Mouse (Mus musculus) E14TG2a.4 (cell line): ENCODE data around the gene Tmem145.
"Not testable (repeated sequence)": the region's sequence is repeated elsewhere in the genome, so short reads cannot be mapped to it uniquely, and the experiment has no call there.

Source experiments
- H3K27me3 ChIP-seq: 2 replicates; pipeline ENCODE4 v1.6.1; 2014; ENCODE audit warnings: low read length, control low read depth; ENCODE audit not compliant: insufficient read depth
- H3K36me3 ChIP-seq: 2 replicates; pipeline ENCODE4 v1.6.1; 2014; ENCODE audit warnings: low read length, control low read depth; ENCODE audit not compliant: insufficient read depth
- H3K4me1 ChIP-seq: replicated peaks from 2 replicates; pipeline ENCODE4 v1.6.1; 2014; ENCODE audit warnings: low read depth, low read length, control low read depth
- H3K4me3 ChIP-seq: replicated peaks from 2 replicates; pipeline ENCODE4 v1.5.1; 2014; ENCODE audit warnings: mild to moderate bottlenecking, low read length
- H3K9me3 ChIP-seq: 2 replicates; pipeline ENCODE4 v1.6.1; 2014; ENCODE audit warnings: low read length, control low read depth
- CTCF ChIP-seq: conservative IDR thresholded peaks from 2 replicates; pipeline ENCODE4 v1.5.1; 2014; ENCODE audit warnings: low read length
- NANOG ChIP-seq: IDR thresholded peaks from 2 replicates; pipeline ENCODE4 v1.6.1; 2014; ENCODE audit warnings: borderline replicate concordance, low read length, mixed read lengths
- POU5F1 ChIP-seq: IDR thresholded peaks from 2 replicates; pipeline ENCODE4 v1.6.1; 2014; ENCODE audit warnings: low read length, borderline replicate concordance

Gene Tmem145

DNA sequence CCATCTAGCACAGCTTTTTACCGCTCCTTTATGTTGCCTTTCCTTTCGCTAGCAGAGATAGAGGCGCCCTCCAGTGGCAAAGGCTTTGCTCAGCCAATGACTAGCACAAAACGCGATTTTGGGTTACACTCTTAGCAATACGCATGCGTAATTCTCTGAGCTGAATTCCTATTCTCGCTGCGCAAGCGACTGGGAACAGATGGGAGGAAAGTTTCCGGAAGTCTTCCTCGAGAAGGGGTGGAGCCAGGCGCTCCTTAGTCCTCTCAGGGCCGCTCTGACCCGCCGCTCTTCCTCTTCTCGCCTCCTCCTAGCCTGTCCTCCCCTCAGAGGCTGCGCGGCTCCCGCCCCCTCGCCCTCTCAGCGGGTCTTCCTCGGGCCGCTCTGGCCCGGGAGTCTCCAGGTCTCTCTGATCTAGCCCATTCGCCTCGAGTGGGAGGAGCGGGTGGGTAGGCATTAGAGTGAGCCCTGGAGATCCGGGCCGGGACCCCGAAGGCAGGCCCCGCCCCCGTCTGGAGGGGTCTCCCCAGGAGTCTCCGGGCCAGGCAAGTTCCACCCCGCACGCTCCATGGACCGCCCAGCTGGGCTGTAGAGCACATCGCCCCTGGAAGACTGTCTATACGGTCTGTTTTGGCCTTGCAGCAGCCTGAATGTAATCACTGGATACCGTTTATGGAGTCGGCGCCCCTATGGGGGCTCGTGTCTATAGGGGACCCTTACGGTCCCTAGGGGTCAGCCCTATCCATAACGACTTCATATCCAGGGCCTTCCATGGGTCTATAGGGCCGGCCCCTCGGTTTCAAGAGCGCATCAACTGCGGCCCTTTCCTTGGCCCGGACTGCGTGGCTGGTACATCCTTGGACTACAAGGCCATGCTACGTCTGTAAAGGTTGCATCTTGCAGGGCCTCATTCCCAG lies 10.9 kb downstream of the Tmem145 start, which contains the start of gene Megf8:
Gene Megf8 (plus strand): TSS at position 633 of the 914 bp plus-strand sequence.
- Histone ChIP-seq H3K4me3 (peak within 1 kb of the TSS; percentile 92), H3K27me3 (peaks cover 26% of the 10 kb centered on the region), H3K36me3 (peaks cover 14% of the 10 kb centered on the region; the same call in 1 of the 2 replicates), H3K4me1 (peaks cover 60% of the 10 kb centered on the region), H3K9me3 (no peaks in the 10 kb centered on the region)
- peak; percentile 77 for TF ChIP-seq CTCF
- no peak for TF ChIP-seq POU5F1
- TF ChIP-seq NANOG, result no peak

DNA sequence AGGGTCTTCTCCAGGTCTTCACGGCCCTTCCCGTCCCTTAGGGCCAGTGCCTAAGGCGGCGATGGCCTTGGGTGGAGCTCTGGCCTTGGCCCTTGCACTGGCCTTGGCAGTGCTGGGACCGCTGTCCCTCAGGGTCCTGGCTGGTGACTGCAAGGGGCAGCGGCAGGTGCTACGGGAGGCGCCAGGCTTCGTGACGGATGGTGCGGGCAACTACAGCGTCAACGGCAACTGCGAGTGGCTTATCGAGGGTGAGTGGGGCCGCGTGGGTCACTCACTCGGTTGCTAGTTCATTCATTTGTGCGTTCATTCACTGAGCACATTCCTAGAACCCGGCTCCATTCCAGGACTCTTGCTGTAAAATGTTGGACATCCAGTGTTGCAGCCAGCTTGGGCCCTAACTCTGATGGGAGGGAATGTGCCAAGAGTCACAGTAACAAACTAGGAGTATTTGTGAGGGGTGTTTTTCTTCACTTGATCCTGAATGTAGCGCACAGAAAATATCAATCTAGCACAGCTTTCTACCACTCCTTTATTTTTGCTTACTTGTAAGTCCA lies 11.6 kb downstream of the Tmem145 start:
- H3K4me1 ChIP-seq, result peaks cover 65% of the 10 kb centered on the region
- peaks cover 8% of the 10 kb centered on the region; the same call in 1 of the 2 replicates for H3K36me3 ChIP-seq
- TF ChIP-seq NANOG (no peak), POU5F1 (no peak), CTCF (no peak)
- peak overlapping the region; percentile 92 for H3K4me3 ChIP-seq
- peaks cover 19% of the 10 kb centered on the region for H3K27me3 ChIP-seq
- no peaks in the 10 kb centered on the region for H3K9me3 ChIP-seq

DNA sequence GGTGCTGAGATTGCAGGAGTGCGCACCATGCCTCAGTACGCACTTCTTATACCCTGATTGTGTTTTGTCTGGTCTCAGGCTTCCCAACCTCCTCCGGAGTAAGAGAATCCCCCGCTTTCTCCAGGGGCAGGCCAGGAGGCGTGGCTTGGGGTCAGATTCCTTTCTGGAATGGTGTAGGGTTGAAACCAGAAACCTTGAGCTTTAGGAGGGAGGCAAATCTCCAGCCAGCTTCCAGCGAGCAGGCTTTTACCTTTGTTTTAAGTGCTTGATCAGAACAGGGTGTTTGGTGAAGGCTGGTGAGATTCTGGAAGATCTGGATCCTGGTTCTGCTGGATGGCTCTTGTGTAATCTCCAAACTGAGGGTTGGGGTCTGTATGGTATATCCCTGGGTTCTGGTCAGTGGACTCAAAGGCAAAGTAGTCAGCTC lies 16.2 kb downstream of the Tmem145 start:
- Histone ChIP-seq H3K4me1 (peaks cover 70% of the 10 kb centered on the region), H3K4me3 (peak overlapping the region; percentile 53), H3K9me3 (peaks cover 3% of the 10 kb centered on the region; the same call in 1 of the 2 replicates), H3K27me3 (no peaks in the 10 kb centered on the region), H3K36me3 (peaks cover 15% of the 10 kb centered on the region; the same call in 1 of the 2 replicates)
- TF ChIP-seq NANOG (no peak), POU5F1 (no peak), CTCF (no peak)

GRCm38 (mm10) chr7:25323219-25323618 lies 17.3 kb downstream of the Tmem145 start:
- Histone ChIP-seq H3K9me3 (peaks cover 3% of the 10 kb centered on the region; the same call in 1 of the 2 replicates), H3K4me1 (peaks cover 63% of the 10 kb centered on the region), H3K36me3 (peaks cover 26% of the 10 kb centered on the region), H3K4me3 (no peak overlapping the region), H3K27me3 (no peaks in the 10 kb centered on the region)
- no peak for TF ChIP-seq POU5F1
- no peak for TF ChIP-seq CTCF
- TF ChIP-seq NANOG, result no peak

DNA sequence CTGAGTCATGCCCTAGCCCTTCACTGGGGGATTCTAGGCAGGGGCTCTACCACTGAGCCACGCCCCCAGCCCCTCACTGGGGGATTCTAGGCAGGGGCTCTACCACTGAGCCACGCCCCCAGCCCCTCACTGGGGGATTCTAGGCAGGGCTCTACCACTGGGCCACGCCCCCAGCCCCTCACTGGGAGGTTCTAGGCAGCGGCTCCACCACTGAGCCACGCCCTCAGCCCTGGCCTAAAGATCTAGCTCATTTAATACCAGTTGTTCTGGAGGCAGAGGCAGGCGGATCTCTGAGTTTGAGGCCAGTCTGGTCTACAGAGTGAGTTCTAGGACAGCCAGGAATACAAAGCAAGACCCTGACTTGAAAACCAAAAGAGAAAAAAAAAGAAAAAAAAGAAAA lies 19.5 kb downstream of the Tmem145 start:
- peaks cover 38% of the 10 kb centered on the region for H3K36me3 ChIP-seq

DNA sequence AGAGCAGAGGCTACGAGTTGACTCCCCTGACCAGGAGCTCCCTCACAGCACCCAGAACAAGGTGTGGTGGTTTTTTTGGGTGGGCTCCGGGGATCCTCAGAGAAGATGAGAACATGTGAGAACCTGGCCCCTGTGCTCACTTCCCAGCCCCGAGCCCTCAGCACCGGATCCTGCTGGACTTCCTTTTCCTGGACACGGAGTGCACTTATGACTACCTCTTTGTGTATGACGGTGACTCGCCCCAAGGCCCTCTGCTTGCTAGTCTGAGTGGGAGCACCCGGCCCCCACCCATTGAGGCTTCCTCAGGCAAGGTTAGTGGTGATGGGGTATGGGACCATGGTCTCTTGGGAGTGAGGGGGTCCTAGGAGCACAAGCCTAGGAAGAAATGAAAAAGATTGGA lies 20.3 kb downstream of the Tmem145 start:
- H3K27me3 ChIP-seq, result no peaks in the 10 kb centered on the region
- H3K4me3 ChIP-seq, result no peak overlapping the region
- H3K36me3 ChIP-seq, result peaks cover 46% of the 10 kb centered on the region
- H3K9me3 ChIP-seq, result peaks cover 3% of the 10 kb centered on the region; the same call in 1 of the 2 replicates
- H3K4me1 ChIP-seq, result peaks cover 46% of the 10 kb centered on the region
- TF ChIP-seq NANOG (no peak), CTCF (no peak), POU5F1 (no peak)

More for the DNA sequence above, 19.5 kb downstream of the Tmem145 start:
- peaks cover 50% of the 10 kb centered on the region for H3K4me1 ChIP-seq
- H3K9me3 ChIP-seq, H3K27me3 ChIP-seq, H3K4me3 ChIP-seq: not testable (repeated sequence)

- H3K27me3 ChIP-seq, result no peaks in the 10 kb centered on the region
- peak; percentile 74 for TF ChIP-seq CTCF
- TF ChIP-seq POU5F1, result no peak
- peaks cover 10% of the 10 kb centered on the region for H3K4me1 ChIP-seq
- H3K4me3 ChIP-seq, result no peak overlapping the region
- peaks cover 78% of the 10 kb centered on the region for H3K36me3 ChIP-seq
- no peaks in the 10 kb centered on the region for H3K9me3 ChIP-seq
These were observed 27.8 kb downstream of the Tmem145 start for GRCm38 (mm10) chr7:25333596-25334307.

- peaks cover 79% of the 10 kb centered on the region for H3K36me3 ChIP-seq
- no peak for TF ChIP-seq POU5F1
These were observed 28.6 kb downstream of the Tmem145 start for GRCm38 (mm10) chr7:25334472-25334871.

DNA sequence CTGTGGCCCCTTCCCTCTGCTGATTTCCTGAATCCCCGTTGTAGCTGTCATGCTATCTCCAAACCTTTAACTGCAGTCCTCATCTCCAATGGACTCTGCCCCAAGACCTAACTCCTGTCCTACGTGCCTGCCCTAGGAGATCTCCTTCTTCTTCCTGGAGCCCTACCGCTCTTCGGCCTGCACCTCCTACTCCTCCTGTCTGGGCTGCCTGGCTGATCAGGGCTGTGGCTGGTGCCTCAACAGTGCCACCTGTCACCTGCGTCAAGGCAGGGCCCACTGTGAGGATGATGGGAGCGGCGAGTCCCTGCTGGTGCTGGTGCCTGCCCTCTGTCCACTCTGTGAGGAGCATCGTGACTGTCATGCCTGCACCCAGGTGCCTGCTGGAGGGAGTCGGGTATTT lies 33.4 kb downstream of the Tmem145 start:
- Histone ChIP-seq H3K4me3 (no peak overlapping the region), H3K36me3 (peaks cover 90% of the 10 kb centered on the region), H3K27me3 (no peaks in the 10 kb centered on the region), H3K9me3 (no peaks in the 10 kb centered on the region), H3K4me1 (peaks cover 34% of the 10 kb centered on the region)
- TF ChIP-seq POU5F1 (no peak), NANOG (no peak), CTCF (no peak)

More at GRCm38 (mm10) chr7:25334472-25334871, 28.6 kb downstream of the Tmem145 start:
- Histone ChIP-seq H3K9me3 (no peaks in the 10 kb centered on the region), H3K4me1 (peaks cover 13% of the 10 kb centered on the region), H3K4me3 (no peak overlapping the region), H3K27me3 (no peaks in the 10 kb centered on the region)
